Mouse (Mus musculus): ENCODE data around the gene Bmp2k. TPM values are rescaled to one million over a fixed set of nuclear protein-coding genes. Genes with fewer than 3 reads are reported as not detected.
A peak's percentile ranks its signal among the peaks of the same experiment; 100 is the strongest.

Gene Bmp2k
- polyA plus RNA-seq, 1 experiment from 2014 or later = 13.4 TPM

DNA sequence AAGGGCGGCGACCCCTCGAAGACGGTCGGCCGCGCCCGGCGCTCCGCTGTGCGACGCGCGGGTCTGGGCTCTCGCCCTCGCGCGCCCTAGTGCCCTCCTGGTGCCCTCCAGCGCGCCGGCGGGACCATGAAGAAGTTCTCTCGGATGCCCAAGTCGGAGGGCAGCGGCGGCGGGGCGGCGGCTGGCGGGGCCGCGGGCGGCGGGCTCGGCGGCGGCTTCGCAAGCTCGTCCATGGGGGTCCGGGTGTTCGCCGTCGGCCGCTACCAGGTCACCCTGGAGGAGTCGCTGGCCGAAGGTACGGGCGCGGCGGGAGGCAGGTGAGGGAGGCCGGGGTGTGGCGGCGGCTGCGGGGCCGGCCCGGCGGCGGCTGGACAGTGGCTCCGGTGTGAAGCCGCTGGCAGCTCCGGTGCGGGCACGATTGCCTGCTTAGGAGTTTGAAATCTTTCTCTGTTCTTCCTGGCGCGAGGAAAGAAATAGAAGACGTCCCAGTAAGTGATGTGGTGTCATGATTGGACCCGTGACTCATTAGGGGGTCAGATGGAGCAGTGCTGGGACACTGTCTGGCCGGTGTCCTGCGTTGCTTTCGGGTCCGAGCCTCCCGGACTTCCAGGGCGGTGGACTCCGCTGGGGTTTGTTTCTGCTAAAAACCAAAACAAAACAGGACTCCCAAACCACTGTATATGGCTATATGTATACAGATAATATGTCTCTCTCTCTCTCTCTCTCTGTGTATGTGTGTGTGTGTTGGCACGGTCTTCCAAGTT lies 495 bp downstream of the Bmp2k start:
- H3K9ac ChIP-seq = peak overlapping the region; percentile 87
- peak overlapping the region; percentile 82 for H3K4me3 ChIP-seq
- no peaks in the 10 kb centered on the region for H3K9me3 ChIP-seq
- under 1% methylated on average over 62 of the region's 75 CpGs for WGBS
- peaks cover 10% of the 10 kb centered on the region for H3K4me1 ChIP-seq
- peak overlapping the region; percentile 92 for H3K27ac ChIP-seq
- H3K27me3 ChIP-seq = no peaks in the 10 kb centered on the region
- peak; percentile 16 for ATAC-seq (ENCODE audit: insufficient number of reproducible peaks, low FRiP score, low TSS enrichment, low read depth)
- no peaks in the 10 kb centered on the region for H3K36me3 ChIP-seq
- peak overlapping the region; percentile 75 for H3K4me2 ChIP-seq

DNA sequence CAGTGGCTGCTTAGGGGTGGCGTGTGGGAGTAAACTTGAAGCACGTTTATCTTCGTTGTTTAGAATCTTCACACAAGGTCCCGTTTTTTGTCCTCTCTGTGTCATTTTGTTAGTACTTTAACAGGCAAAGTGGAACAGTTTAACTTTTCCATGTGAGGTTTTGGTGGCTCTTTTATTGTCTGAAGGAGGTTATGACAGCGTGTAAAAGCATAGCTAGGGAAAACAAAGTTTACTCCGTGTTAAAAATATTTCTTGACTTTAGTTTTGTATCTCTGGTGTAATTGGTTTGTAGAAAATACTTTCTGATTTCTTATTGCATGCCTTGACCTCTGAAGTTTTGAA lies 1.0 kb downstream of the Bmp2k start:
- peak overlapping the region; percentile 75 for H3K4me2 ChIP-seq
- H3K9me3 ChIP-seq = no peaks in the 10 kb centered on the region
- ATAC-seq (ENCODE audit: insufficient number of reproducible peaks, low FRiP score, low TSS enrichment, low read depth) = no peak
- WGBS = 4% methylated on average over 6 of the region's 6 CpGs
- H3K4me1 ChIP-seq = peaks cover 10% of the 10 kb centered on the region
- H3K9ac ChIP-seq = no peak overlapping the region; the same call in 1 of the 2 replicates
- H3K27ac ChIP-seq = no peak overlapping the region
- H3K36me3 ChIP-seq = no peaks in the 10 kb centered on the region
- no peaks in the 10 kb centered on the region for H3K27me3 ChIP-seq
- peak overlapping the region; percentile 82 for H3K4me3 ChIP-seq

DNA sequence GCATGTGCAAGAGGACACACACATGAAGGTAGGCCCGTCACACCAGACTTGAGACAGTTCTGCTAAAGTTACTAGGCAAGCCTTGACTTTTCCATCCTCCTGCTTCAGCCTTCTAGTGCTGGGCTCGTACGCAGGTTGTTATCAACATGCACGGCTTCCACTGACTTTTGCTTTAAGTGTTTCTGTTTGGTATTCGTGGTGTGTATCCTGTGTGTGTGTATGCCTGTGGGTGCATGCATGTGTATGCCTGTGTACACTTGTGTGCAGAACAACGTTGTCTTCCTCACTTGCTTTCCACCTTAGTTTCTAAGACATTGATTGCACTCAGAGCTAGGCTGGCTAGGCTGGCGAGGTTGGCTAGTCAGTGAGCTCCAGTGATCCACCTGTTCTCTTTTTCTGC lies 2.1 kb downstream of the Bmp2k start:
- Histone ChIP-seq H3K4me3 (no peak overlapping the region), H3K9me3 (no peaks in the 10 kb centered on the region), H3K27ac (no peak overlapping the region), H3K9ac (no peak overlapping the region), H3K36me3 (no peaks in the 10 kb centered on the region), H3K4me2 (no peak overlapping the region), H3K27me3 (no peaks in the 10 kb centered on the region), H3K4me1 (peaks cover 10% of the 10 kb centered on the region)
- 85% methylated on average over 7 of the region's 7 CpGs for WGBS
- no peak for ATAC-seq (ENCODE audit: insufficient number of reproducible peaks, low FRiP score, low TSS enrichment, low read depth)

DNA sequence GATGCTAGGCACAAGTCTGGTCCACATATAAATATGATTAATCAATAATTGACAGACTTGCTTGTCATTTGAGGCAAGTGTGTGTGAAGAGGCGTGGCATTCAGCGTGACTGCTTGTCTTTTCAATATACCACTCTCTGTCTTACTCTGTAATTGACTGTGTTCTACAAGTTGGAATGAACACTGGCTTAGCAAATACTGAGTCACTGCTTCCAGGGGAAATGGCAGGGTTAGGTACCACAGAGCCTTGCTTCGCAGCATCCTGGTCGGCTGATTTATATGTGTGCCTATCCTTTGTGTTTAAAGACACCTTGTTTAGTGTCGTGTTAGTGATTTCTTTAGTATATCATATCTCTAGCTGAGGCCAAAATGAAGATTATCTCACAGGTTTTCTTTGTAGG lies 3.0 kb downstream of the Bmp2k start:
- Histone ChIP-seq H3K9ac (no peak overlapping the region), H3K4me2 (no peak overlapping the region), H3K4me3 (no peak overlapping the region), H3K27me3 (no peaks in the 10 kb centered on the region), H3K4me1 (peaks cover 10% of the 10 kb centered on the region), H3K9me3 (no peaks in the 10 kb centered on the region), H3K27ac (no peak overlapping the region), H3K36me3 (no peaks in the 10 kb centered on the region)
- no peak for ATAC-seq (ENCODE audit: insufficient number of reproducible peaks, low FRiP score, low TSS enrichment, low read depth)
- 82% methylated on average over 5 of the region's 5 CpGs for WGBS

DNA sequence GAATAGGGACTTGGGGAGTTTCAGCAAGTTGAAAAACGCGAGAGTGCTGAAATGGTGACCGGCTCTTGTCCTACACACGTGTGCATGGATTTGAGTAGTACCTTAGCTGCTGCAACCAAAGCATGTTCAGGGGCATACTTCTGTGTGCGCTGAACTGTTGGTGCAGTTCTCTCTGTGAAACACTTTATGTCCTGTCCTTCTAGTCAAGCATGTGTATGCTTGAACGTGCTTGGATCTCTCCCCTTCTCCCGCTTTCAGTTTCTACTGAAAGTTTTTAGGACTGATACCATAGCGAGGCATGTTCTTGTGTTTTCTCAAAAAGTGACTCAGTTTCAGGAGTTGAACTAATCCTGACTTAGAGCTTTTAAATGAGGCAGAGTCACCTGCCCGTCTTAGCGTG lies 3.7 kb downstream of the Bmp2k start:
- Histone ChIP-seq H3K9me3 (no peaks in the 10 kb centered on the region), H3K36me3 (no peaks in the 10 kb centered on the region), H3K4me1 (peaks cover 10% of the 10 kb centered on the region), H3K27ac (no peak overlapping the region), H3K4me3 (no peak overlapping the region), H3K9ac (no peak overlapping the region), H3K4me2 (no peak overlapping the region), H3K27me3 (no peaks in the 10 kb centered on the region)
- no peak for ATAC-seq (ENCODE audit: insufficient number of reproducible peaks, low FRiP score, low TSS enrichment, low read depth)
- 88% methylated on average over 10 of the region's 10 CpGs for WGBS

GRCm38 (mm10) chr5:97001571-97001970 lies 4.1 kb downstream of the Bmp2k start:
- no peaks in the 10 kb centered on the region for H3K9me3 ChIP-seq
- H3K9ac ChIP-seq = no peak overlapping the region
- H3K27ac ChIP-seq = no peak overlapping the region
- 81% methylated on average over 5 of the region's 5 CpGs for WGBS
- H3K27me3 ChIP-seq = no peaks in the 10 kb centered on the region
- H3K4me1 ChIP-seq = peaks cover 6% of the 10 kb centered on the region
- ATAC-seq (ENCODE audit: insufficient number of reproducible peaks, low FRiP score, low TSS enrichment, low read depth) = no peak
- H3K4me3 ChIP-seq = no peak overlapping the region
- H3K36me3 ChIP-seq = no peaks in the 10 kb centered on the region
- no peak overlapping the region for H3K4me2 ChIP-seq

GRCm38 (mm10) chr5:97002336-97002735 lies 4.8 kb downstream of the Bmp2k start:
- H3K9ac ChIP-seq = no peak overlapping the region
- no peak overlapping the region for H3K27ac ChIP-seq
- H3K27me3 ChIP-seq = no peaks in the 10 kb centered on the region
- no peak for ATAC-seq (ENCODE audit: insufficient number of reproducible peaks, low FRiP score, low TSS enrichment, low read depth)
- WGBS = 92% methylated on average over 5 of the region's 5 CpGs
- H3K4me2 ChIP-seq = no peak overlapping the region
- H3K4me3 ChIP-seq = no peak overlapping the region
- H3K9me3 ChIP-seq = no peaks in the 10 kb centered on the region
- no peaks in the 10 kb centered on the region for H3K36me3 ChIP-seq
- H3K4me1 ChIP-seq = peaks cover 2% of the 10 kb centered on the region; the same call in 1 of the 2 replicates

DNA sequence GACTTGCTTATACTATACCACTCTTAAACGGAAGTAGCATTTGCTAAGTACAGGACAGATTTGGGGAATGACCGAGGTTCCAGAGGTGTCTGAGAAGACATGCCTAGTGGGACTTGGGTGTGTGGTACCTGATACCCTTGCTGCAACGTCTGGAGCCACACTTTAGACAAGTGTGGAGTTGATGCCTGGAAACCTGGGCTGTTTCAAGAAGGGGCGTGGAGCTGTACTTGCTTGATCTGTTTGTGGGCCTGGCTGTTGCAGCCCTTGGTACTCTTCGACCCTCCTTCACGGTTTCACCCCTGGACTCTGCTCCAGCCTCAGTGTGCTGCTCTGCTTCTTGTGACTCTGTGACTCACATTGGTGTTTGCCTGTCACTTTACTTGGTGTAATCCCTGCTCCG lies 5.4 kb downstream of the Bmp2k start:
- Histone ChIP-seq H3K4me2 (no peak overlapping the region), H3K9me3 (no peaks in the 10 kb centered on the region), H3K27me3 (no peaks in the 10 kb centered on the region), H3K9ac (no peak overlapping the region), H3K27ac (no peak overlapping the region), H3K36me3 (no peaks in the 10 kb centered on the region), H3K4me1 (peaks cover 2% of the 10 kb centered on the region; the same call in 1 of the 2 replicates), H3K4me3 (no peak overlapping the region)
- no peak for ATAC-seq (ENCODE audit: insufficient number of reproducible peaks, low FRiP score, low TSS enrichment, low read depth)
- 80% methylated on average over 7 of the region's 7 CpGs for WGBS

DNA sequence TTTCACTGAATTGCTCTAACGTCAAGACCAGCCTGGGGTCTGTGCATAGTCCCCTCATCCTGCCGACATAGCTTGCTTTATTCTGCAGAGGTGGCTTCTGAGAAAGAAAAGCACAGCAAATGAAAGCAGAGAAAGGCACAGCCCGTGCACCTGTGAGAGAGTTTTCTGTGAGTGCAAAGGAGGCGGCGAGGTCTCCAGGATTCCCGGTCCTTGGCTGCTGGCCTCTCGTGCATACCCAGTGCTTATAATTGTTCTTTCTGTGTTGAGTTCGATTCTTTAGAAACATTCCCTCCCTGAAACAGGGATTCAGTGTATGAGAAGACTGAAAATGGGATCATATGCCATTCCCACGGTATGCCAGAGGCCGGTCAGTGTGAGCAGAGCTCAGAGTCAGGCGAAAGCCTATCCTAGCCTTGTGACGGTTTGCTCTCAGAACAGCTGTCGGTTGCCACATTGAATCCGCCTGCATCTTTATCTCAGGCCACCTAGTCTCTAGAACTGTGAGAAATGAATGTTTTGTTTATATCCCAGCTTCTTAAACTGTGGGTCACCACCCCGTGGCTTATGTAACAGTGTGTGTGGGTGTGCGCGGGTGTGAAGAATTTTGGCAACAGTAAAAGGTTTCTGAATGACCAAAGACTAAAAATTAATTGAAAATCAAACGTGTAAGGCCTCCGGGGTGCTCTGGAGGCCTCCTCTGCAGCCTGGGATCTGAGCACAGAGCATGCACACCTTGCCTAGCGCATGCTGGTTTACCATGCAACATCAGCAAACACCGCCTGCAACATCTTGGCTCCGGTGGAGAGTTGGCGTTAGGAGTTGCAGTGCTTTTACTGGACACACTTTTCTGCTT lies 6.9 kb downstream of the Bmp2k start:
- WGBS = 66% methylated on average over 23 of the region's 23 CpGs

DNA sequence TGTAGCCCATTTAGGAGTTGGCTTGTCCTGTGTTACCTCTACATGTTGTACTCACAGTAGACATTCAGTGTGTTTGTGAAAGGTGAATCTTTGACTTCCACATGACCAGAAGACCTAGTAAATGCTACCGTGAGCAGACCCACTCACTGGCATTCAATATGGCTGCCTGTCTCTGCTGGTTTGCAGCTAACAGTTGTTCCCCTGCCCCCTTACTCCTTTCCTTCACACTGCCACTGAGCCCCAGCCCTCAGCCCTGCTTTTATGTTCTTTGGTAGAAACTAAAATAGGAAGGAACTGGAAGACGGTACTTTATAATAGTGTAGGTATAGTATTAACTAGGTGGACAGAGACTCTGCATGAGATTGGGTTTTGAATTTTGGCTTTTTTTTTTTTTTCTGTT lies 8.4 kb downstream of the Bmp2k start:
- no peak for ATAC-seq (ENCODE audit: insufficient number of reproducible peaks, low FRiP score, low TSS enrichment, low read depth)
- no peak overlapping the region for H3K27ac ChIP-seq
- H3K4me3 ChIP-seq = no peak overlapping the region
- H3K9ac ChIP-seq = no peak overlapping the region
- no peak overlapping the region for H3K4me2 ChIP-seq
- H3K36me3 ChIP-seq = no peaks in the 10 kb centered on the region
- H3K4me1 ChIP-seq = peaks cover 2% of the 10 kb centered on the region; the same call in 1 of the 2 replicates
- 90% methylated on average over 2 of the region's 2 CpGs for WGBS
- H3K9me3 ChIP-seq = no peaks in the 10 kb centered on the region
- no peaks in the 10 kb centered on the region for H3K27me3 ChIP-seq

More for the DNA sequence above, 6.9 kb downstream of the Bmp2k start:
- H3K9ac ChIP-seq = no peak overlapping the region
- H3K9me3 ChIP-seq = no peaks in the 10 kb centered on the region
- no peak overlapping the region for H3K4me3 ChIP-seq
- H3K27ac ChIP-seq = no peak overlapping the region
- no peaks in the 10 kb centered on the region for H3K36me3 ChIP-seq
- peaks cover 2% of the 10 kb centered on the region; the same call in 1 of the 2 replicates for H3K4me1 ChIP-seq
- no peaks in the 10 kb centered on the region for H3K27me3 ChIP-seq
- H3K4me2 ChIP-seq = no peak overlapping the region
- no peak for ATAC-seq (ENCODE audit: insufficient number of reproducible peaks, low FRiP score, low TSS enrichment, low read depth)

- Histone ChIP-seq H3K4me3 (no peak overlapping the region), H3K36me3 (no peaks in the 10 kb centered on the region), H3K4me1 (no peaks in the 10 kb centered on the region; the same call in 1 of the 2 replicates), H3K4me2 (no peak overlapping the region), H3K9me3 (no peaks in the 10 kb centered on the region), H3K27me3 (no peaks in the 10 kb centered on the region), H3K27ac (no peak overlapping the region), H3K9ac (no peak overlapping the region)
- no peak for ATAC-seq (ENCODE audit: insufficient number of reproducible peaks, low FRiP score, low TSS enrichment, low read depth)
- WGBS = 91% methylated on average over 3 of the region's 3 CpGs
Observed at GRCm38 (mm10) chr5:97006929-97007328, 9.4 kb downstream of the Bmp2k start.

GRCm38 (mm10) chr5:97007496-97007895 lies 10.0 kb downstream of the Bmp2k start:
- Histone ChIP-seq H3K27ac (no peak overlapping the region), H3K9me3 (no peaks in the 10 kb centered on the region), H3K4me2 (no peak overlapping the region), H3K4me1 (no peaks in the 10 kb centered on the region; the same call in 1 of the 2 replicates), H3K36me3 (no peaks in the 10 kb centered on the region), H3K9ac (no peak overlapping the region), H3K27me3 (no peaks in the 10 kb centered on the region), H3K4me3 (no peak overlapping the region)
- whole genome bisulfite sequencing = 83% methylated on average over 3 of the region's 3 CpGs
- ATAC-seq (ENCODE audit: insufficient number of reproducible peaks, low FRiP score, low TSS enrichment, low read depth) = no peak
